Mouse (Mus musculus) limb, embryonic 14.5 days (tissue): ENCODE results near the gene Olfr64. TPM values are rescaled to one million over a fixed set of nuclear protein-coding genes. Genes with fewer than 3 reads are reported as not detected.

Experiments used
- ATAC-seq: fragments of 200-750 bp; cut with Nextera tagmentation; 2 replicates; pipeline ENCODE4 v1.8.0; 2017; ENCODE audit warnings: low read depth, moderate number of reproducible peaks, moderate TSS enrichment; ENCODE audit not compliant: low FRiP score
- DNase-seq: peaks from one replicate; pipeline ENCODE4 v3.0.0-alpha.2; 2015; ENCODE audit warnings: low spot score
- H3K27ac ChIP-seq: fragments of 300-500 bp; sonication (generic); replicated peaks from 2 replicates; pipeline ENCODE4 v1.5.1; 2014; ENCODE audit warnings: low read depth, mild to moderate bottlenecking, low read length, moderate library complexity, mixed read lengths
- H3K27me3 ChIP-seq: fragments of 300-500 bp; sonication (generic); 2 replicates; pipeline ENCODE4 v1.6.1; 2014; ENCODE audit warnings: low read length, mixed read lengths; ENCODE audit not compliant: control insufficient read depth, insufficient read depth
- H3K36me3 ChIP-seq: fragments of 300-500 bp; sonication (generic); 2 replicates; pipeline ENCODE4 v1.6.1; 2014; ENCODE audit warnings: mild to moderate bottlenecking, low read length, moderate library complexity, mixed read lengths; ENCODE audit not compliant: control insufficient read depth, insufficient read depth
- H3K4me1 ChIP-seq: fragments of 300-500 bp; sonication (generic); 2 replicates; pipeline ENCODE4 v1.6.1; 2014; ENCODE audit warnings: antibody characterized with exemption, low read length, mixed read lengths; ENCODE audit not compliant: control insufficient read depth, insufficient read depth
- H3K4me2 ChIP-seq: fragments of 300-500 bp; sonication (generic); replicated peaks from 2 replicates; pipeline ENCODE4 v1.6.1; 2014; ENCODE audit warnings: low read depth, mild to moderate bottlenecking, low read length, moderate library complexity; ENCODE audit not compliant: severe bottlenecking
- H3K4me3 ChIP-seq: fragments of 300-500 bp; sonication (generic); replicated peaks from 2 replicates; pipeline ENCODE4 v1.5.1; 2014; ENCODE audit warnings: low read length
- H3K9ac ChIP-seq: fragments of 300-500 bp; sonication (generic); 2 replicates; pipeline ENCODE4 v1.6.1; 2014; ENCODE audit warnings: mild to moderate bottlenecking, low read depth, low read length, moderate library complexity; ENCODE audit not compliant: severe bottlenecking
- H3K9me3 ChIP-seq: fragments of 300-500 bp; sonication (generic); 2 replicates; pipeline ENCODE4 v1.6.1; 2016; ENCODE audit warnings: low read length; ENCODE audit not compliant: control insufficient read depth
- POLR2A ChIP-seq: fragments of 200-500 bp; IDR thresholded peaks from 2 replicates; pipeline ENCODE4 v1.8.0; 2012; ENCODE audit warnings: inconsistent platforms, mild to moderate bottlenecking, moderate library complexity, borderline replicate concordance; ENCODE audit not compliant: insufficient read depth, insufficient read length; ENCODE audit errors: extremely low read depth
- WGBS: fragments of 180-500 bp; shearing (Covaris S2); extraction: QIAGEN DNeasy Blood & Tissue Kit; methylation state at CpG from one replicate; pipeline ENCODE4 v1.1.7; 2014; 5-methylcytosine and 5-hydroxymethylcytosine counted together
- polyA plus RNA-seq, 2 experiments: library from polyadenylated mRNA; depleted of rRNA in 1 of 2; stranded (reverse) in 1 of 2; unstranded in 1 of 2; fragments of >200 nt; fragmentation: Nextera tagmentation in 1 of 2; extraction: Ambion mirVana in 1 of 2; gene quantifications; 2 replicates each; pipeline versions ENCODE4 v1.2.1 to v1.2.3; 2012 to 2014

The Olfr64 gene
- polyA plus RNA-seq (2012; rRNA removed) (not detected in 2 replicates), polyA plus RNA-seq (2014; fragmentation: Nextera tagmentation; extraction: Ambion mirVana) (not detected in 2 replicates)

GRCm38 (mm10) chr7:103894385-103894784 is at the start of gene Olfr64:
Olfr64 (minus strand) TSS chr7:103894485.
- TF ChIP-seq POLR2A, result no peak
- no peaks in the 10 kb centered on the region for H3K4me1 ChIP-seq
- no peaks in the 10 kb centered on the region for H3K27me3 ChIP-seq

GRCm38 (mm10) chr7:103942730-103943129 is 48.4 kb upstream of the Olfr64 start:
- Histone ChIP-seq H3K36me3 (no peaks in the 10 kb centered on the region), H3K4me1 (no peaks in the 10 kb centered on the region), H3K9ac (no peak overlapping the region), H3K4me2 (no peak overlapping the region), H3K4me3 (no peak overlapping the region), H3K27me3 (no peaks in the 10 kb centered on the region), H3K27ac (no peak overlapping the region), H3K9me3 (no peaks in the 10 kb centered on the region)
- DNase-seq (peak; percentile 59), ATAC-seq (no peak)
- TF ChIP-seq POLR2A, result no peak
- 34% methylated on average over 2 of the region's 2 CpGs for WGBS

More at GRCm38 (mm10) chr7:103894385-103894784, at the start of gene Olfr64:
- Histone ChIP-seq H3K9ac (no peak within 1 kb of the TSS), H3K36me3 (no peaks in the 10 kb centered on the region), H3K27ac (no peak within 1 kb of the TSS), H3K4me2 (no peak within 1 kb of the TSS), H3K4me3 (no peak within 1 kb of the TSS), H3K9me3 (no peaks in the 10 kb centered on the region)
- WGBS, result 70% methylated on average over 1 of the region's 1 CpGs
- ATAC-seq (no peak), DNase-seq (no peak)

GRCm38 (mm10) chr7:103934264-103934663 is 40.0 kb upstream of the Olfr64 start, which contains the start of gene Olfr632:
Olfr632 (plus strand) TSS chr7:103934347.
- Histone ChIP-seq H3K27ac (no peak within 1 kb of the TSS), H3K4me2 (no peak within 1 kb of the TSS), H3K27me3 (no peaks in the 10 kb centered on the region), H3K4me3 (no peak within 1 kb of the TSS), H3K9me3 (no peaks in the 10 kb centered on the region), H3K4me1 (no peaks in the 10 kb centered on the region), H3K9ac (no peak within 1 kb of the TSS), H3K36me3 (no peaks in the 10 kb centered on the region)
- ATAC-seq (no peak), DNase-seq (no peak)
- no peak for TF ChIP-seq POLR2A
- WGBS, result 68% methylated on average over 2 of the region's 2 CpGs

GRCm38 (mm10) chr7:103928525-103928924 is 34.2 kb upstream of the Olfr64 start, which contains the start of gene Olfr631:
Olfr631 (plus strand) TSS chr7:103928825.
- Histone ChIP-seq H3K4me3 (no peak within 1 kb of the TSS), H3K4me1 (no peaks in the 10 kb centered on the region), H3K9me3 (no peaks in the 10 kb centered on the region), H3K27me3 (no peaks in the 10 kb centered on the region), H3K4me2 (no peak within 1 kb of the TSS), H3K36me3 (no peaks in the 10 kb centered on the region), H3K27ac (no peak within 1 kb of the TSS), H3K9ac (no peak within 1 kb of the TSS)
- no peak for DNase-seq
- ATAC-seq, result no peak
- no peak for TF ChIP-seq POLR2A

GRCm38 (mm10) chr7:103915338-103915737 is 21.1 kb upstream of the Olfr64 start:
- H3K36me3 ChIP-seq, result no peaks in the 10 kb centered on the region
- no peaks in the 10 kb centered on the region for H3K9me3 ChIP-seq
- H3K4me3 ChIP-seq, result no peak overlapping the region
- no peak overlapping the region for H3K9ac ChIP-seq
- H3K27ac ChIP-seq, result no peak overlapping the region
- TF ChIP-seq POLR2A, result no peak
- DNase-seq (no peak), ATAC-seq (no peak)
- no peak overlapping the region for H3K4me2 ChIP-seq
- no peaks in the 10 kb centered on the region for H3K27me3 ChIP-seq
- H3K4me1 ChIP-seq, result no peaks in the 10 kb centered on the region

- Histone ChIP-seq H3K4me3 (no peak overlapping the region), H3K4me2 (no peak overlapping the region), H3K9ac (no peak overlapping the region), H3K27ac (no peak overlapping the region), H3K27me3 (no peaks in the 10 kb centered on the region), H3K9me3 (no peaks in the 10 kb centered on the region), H3K36me3 (no peaks in the 10 kb centered on the region), H3K4me1 (no peaks in the 10 kb centered on the region)
- TF ChIP-seq POLR2A, result no peak
- no peak for ATAC-seq
- 40% methylated on average over 8 of the region's 8 CpGs for WGBS
- peak; percentile 14 for DNase-seq
These were observed 18.8 kb upstream of the Olfr64 start for GRCm38 (mm10) chr7:103912969-103913511.
